Mouse (Mus musculus) common myeloid progenitor, adult 5-6 weeks (primary cell): ENCODE results near the gene Ylpm1. TPM values are rescaled to one million over a fixed set of nuclear protein-coding genes. Genes with fewer than 3 reads are reported as not detected.

Experiments
- ATAC-seq: replicated peaks from 2 replicates; pipeline ENCODE4 v1.8.0; 2016; ENCODE audit warnings: low read depth, mild to moderate bottlenecking, moderate TSS enrichment, inconsistent platforms; ENCODE audit not compliant: poor library complexity, severe bottlenecking
- total RNA-seq: library from RNA; stranded (forward); fragments of 200-1000, 187-1606 nt; gene quantifications from 2 replicates; pipeline ENCODE4 v1.2.3, GENCODE M21; 2017

Ylpm1 gene
- total RNA-seq, 1 experiment from 2014 or later = 112 TPM

- ATAC-seq = peak; percentile 48
These were observed 110.2 kb downstream of the Ylpm1 start for GRCm38 (mm10) chr12:85106292-85106691.

DNA sequence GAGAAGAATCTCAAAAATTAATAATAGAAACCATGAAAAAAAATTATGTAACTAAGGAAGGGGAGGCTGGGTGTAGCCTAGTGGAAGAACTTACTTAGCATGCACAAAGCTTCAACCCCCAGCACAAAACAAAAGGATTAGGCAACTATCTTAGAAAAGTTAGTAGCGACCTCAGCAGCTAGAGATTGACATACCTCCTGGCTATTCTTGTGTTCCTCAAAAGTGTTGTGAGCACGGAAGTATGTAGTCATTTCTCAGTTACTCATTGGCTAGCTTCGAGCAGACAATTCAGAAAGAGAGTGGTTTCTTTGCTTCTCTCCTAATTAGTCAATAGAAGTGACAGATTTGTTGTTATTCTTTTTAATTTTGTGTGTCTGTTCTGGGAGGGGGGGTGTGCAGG, 112.5 kb downstream of the Ylpm1 start:
- ATAC-seq = no peak

- ATAC-seq = no peak
These were observed 113.3 kb downstream of the Ylpm1 start for GRCm38 (mm10) chr12:85109426-85109825.

DNA sequence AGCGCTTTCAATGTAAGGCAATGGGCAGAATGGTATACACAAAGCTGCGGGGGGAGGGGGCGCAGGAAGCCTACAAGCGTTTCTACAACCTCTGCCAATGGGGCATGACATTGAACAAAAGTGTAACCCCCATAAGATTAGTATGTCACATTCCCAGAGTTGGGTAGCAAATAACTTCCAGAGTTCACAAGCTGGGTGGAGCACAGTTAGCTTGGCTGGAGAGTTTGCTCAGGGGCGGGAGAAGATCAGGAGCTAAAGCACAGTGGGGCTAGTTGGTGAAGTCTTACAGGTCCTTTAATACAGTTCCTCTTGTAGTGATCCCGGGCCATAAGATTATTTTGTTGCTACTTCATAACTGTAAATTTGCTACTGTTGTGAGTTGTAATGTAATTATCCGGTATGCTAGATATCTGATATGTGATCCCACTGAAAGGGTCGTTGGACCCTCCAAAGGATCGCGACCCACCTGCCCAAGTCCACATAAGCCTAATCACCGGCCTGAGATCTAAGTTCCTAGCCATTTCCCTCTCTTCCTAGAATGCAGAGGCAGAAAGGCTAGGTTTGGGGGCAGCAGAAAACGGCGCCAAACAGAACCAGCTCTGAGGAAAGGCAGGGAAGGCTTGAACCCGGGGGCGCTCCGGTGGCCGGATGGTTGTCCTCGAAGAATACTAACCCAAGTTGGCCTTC, 114.0 kb downstream of the Ylpm1 start:
- ATAC-seq = no peak; the same call in 1 of the 2 replicates

DNA sequence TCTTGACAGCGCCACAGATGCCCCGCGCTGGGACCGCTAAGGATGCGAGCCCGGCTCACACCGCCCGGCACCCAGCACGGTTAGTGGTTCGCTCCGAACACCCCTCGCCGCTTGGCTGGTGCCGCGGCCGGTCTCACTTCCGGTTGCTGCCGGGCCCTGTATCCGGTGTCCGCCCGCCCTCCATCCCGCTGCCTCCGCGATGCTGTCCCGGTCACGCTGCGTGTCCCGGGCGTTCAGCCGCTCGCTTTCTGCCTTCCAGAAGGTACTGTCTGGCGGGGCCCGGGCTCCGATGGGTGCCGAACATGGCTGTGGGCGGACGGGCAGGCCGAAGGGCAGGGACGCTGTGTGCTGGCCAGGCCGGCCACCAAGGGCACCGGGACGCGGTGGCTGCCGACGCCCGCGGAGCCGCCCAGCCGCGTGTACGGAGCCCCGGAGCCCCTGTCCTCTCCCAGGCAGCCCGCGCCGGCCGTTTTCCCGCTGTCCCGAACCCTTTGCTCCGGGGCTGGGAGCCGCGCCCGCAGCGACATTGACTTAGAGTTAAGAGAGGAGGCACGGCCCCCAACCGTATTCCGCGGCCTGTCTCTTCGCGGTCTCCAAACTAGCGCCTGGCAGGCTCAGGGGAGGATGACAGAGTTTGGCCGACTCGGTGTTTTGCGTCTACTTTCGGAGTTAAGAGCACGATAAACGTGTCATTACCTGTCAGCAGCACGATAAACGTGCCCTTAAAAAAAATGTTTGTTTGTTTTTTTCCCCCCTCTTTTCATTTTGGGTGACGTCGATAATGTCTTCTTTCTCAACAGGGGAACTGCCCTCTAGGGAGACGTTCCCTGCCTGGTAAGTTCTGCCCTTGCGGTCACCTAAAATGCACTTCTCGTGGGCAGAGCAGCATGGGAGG, 114.8 kb downstream of the Ylpm1 start, which contains the start of the genes Prox2 and Dlst:
Gene Prox2 (minus strand): TSS at position 62 of the 895 bp plus-strand sequence.
Gene Dlst (plus strand): TSS at position 136 of the 895 bp plus-strand sequence.
- peak; percentile 85 for ATAC-seq

GRCm38 (mm10) chr12:85112550-85113251, 116.6 kb downstream of the Ylpm1 start:
- no peak for ATAC-seq

- ATAC-seq = no peak
These were observed 117.2 kb downstream of the Ylpm1 start for GRCm38 (mm10) chr12:85113337-85113736.

GRCm38 (mm10) chr12:85113917-85114316, 117.8 kb downstream of the Ylpm1 start:
- no peak for ATAC-seq

- no peak for ATAC-seq
These were observed 119.6 kb downstream of the Ylpm1 start for GRCm38 (mm10) chr12:85115678-85116077.

Other genes with a start within 250 kb of the Ylpm1 start
- gene Npc2, start 223.2 kb upstream of the Ylpm1 start, total RNA-seq = 46.6 and 49.1 TPM in 2 replicates
- 59.2 and 61.6 TPM in 2 replicates for gene Isca2, start 223.1 kb upstream of the Ylpm1 start, total RNA-seq
- not detected in 2 replicates for gene Ltbp2, start 119.8 kb upstream of the Ylpm1 start, total RNA-seq
- gene Fcf1, start 25.4 kb upstream of the Ylpm1 start, total RNA-seq = 121 and 151 TPM in 2 replicates
- 26.7 and 29.2 TPM in 2 replicates for gene Arel1, start 25.4 kb upstream of the Ylpm1 start, total RNA-seq
- gene Prox2, start 114.4 kb downstream of the Ylpm1 start, total RNA-seq = 3.7 and 5.9 TPM in 2 replicates
- gene Dlst, start 114.5 kb downstream of the Ylpm1 start, total RNA-seq = 165 and 185 TPM in 2 replicates
- gene Rps6kl1, start 154.9 kb downstream of the Ylpm1 start, total RNA-seq = 0.15 TPM in 1 of 2 replicates, not detected in the other
- gene Pgf, start 181.5 kb downstream of the Ylpm1 start, total RNA-seq = not detected in 2 replicates
- gene Eif2b2, start 223.2 kb downstream of the Ylpm1 start, total RNA-seq = 82.3 and 89.5 TPM in 2 replicates